Mouse (Mus musculus) frontal cortex, adult 2 months (tissue): ENCODE results near the gene Anxa9. TPM values are rescaled to one million over a fixed set of nuclear protein-coding genes. Genes with fewer than 3 reads are reported as not detected.
A peak's percentile ranks its signal among the peaks of the same experiment; 100 is the strongest.

Experiments
- DNase-seq, 2 experiments: peaks; one replicate each; pipeline ENCODE4 v3.0.0; 2022; ENCODE audit warnings: low spot score in 1 of 2; ENCODE audit errors: extremely low spot score in 1 of 2
- polyA plus RNA-seq: library from polyadenylated mRNA; depleted of rRNA; stranded (reverse); fragments of >200 nt; gene quantifications from 2 replicates; pipeline ENCODE4 v1.2.3, GENCODE M21; 2012; rRNA removed

Anxa9 gene
- polyA plus RNA-seq, 1 experiment = 2.6 TPM

- no peak for DNase-seq
Measured at GRCm38 (mm10) chr3:95256931-95257330, 50.0 kb downstream of the Anxa9 start.

- no peak for DNase-seq
Measured at GRCm38 (mm10) chr3:95250783-95251424, 56.1 kb downstream of the Anxa9 start, which contains the start of gene Bnipl. TSS of gene Bnipl (minus strand) at chr3:95251193.

- no peak for DNase-seq
Measured at GRCm38 (mm10) chr3:95250361-95250760, 56.6 kb downstream of the Anxa9 start.

- DNase-seq = no peak
Measured at GRCm38 (mm10) chr3:95247660-95248336, 59.2 kb downstream of the Anxa9 start.

GRCm38 (mm10) chr3:95246465-95247231 lies 60.3 kb downstream of the Anxa9 start:
- DNase-seq = peak; percentile 46 to 75

Other genes starting within 250 kb of the Anxa9 start
- gene Pip5k1a, start 200.2 kb downstream of the Anxa9 start, polyA plus RNA-seq = 41.6 and 42.0 TPM in 2 replicates
- gene Vps72, start 196.2 kb downstream of the Anxa9 start, polyA plus RNA-seq = 58.0 and 60.9 TPM in 2 replicates
- gene Tmod4, start 182.7 kb downstream of the Anxa9 start, polyA plus RNA-seq = 0.98 and 2.4 TPM in 2 replicates
- 118 and 124 TPM in 2 replicates for gene Scnm1, start 173.2 kb downstream of the Anxa9 start, polyA plus RNA-seq
- 20.2 and 21.2 TPM in 2 replicates for gene Lysmd1, start 173.1 kb downstream of the Anxa9 start, polyA plus RNA-seq
- 4.0 and 5.9 TPM in 2 replicates for gene Tnfaip8l2, start 164.8 kb downstream of the Anxa9 start, polyA plus RNA-seq
- 34.6 and 35.8 TPM in 2 replicates for gene Sema6c, start 146.7 kb downstream of the Anxa9 start, polyA plus RNA-seq
- gene Gabpb2, start 89.3 kb downstream of the Anxa9 start, polyA plus RNA-seq = 15.8 and 17.9 TPM in 2 replicates
- 62.5 and 63.5 TPM in 2 replicates for gene Cdc42se1, start 78.4 kb downstream of the Anxa9 start, polyA plus RNA-seq
- gene Mllt11, start 75.0 kb downstream of the Anxa9 start, polyA plus RNA-seq = 388 and 439 TPM in 2 replicates
- gene Gm128, start 65.6 kb downstream of the Anxa9 start, polyA plus RNA-seq = 0.29 and 0.30 TPM in 2 replicates
- 0.40 and 0.48 TPM in 2 replicates for gene Bnipl, start 56.0 kb downstream of the Anxa9 start, polyA plus RNA-seq
- 30.2 and 30.8 TPM in 2 replicates for gene Mindy1, start 25.8 kb downstream of the Anxa9 start, polyA plus RNA-seq
- 23.1 and 25.3 TPM in 2 replicates for gene Prune1, start 25.1 kb downstream of the Anxa9 start, polyA plus RNA-seq
- 93.9 and 99.4 TPM in 2 replicates for gene Cers2, start 7.6 kb upstream of the Anxa9 start, polyA plus RNA-seq
- 32.8 and 36.6 TPM in 2 replicates for gene Setdb1, start 50.0 kb upstream of the Anxa9 start, polyA plus RNA-seq
- not detected in 2 replicates for gene 4930558C23Rik, start 95.7 kb upstream of the Anxa9 start, polyA plus RNA-seq
- gene Arnt, start 127.2 kb upstream of the Anxa9 start, polyA plus RNA-seq = 44.7 and 48.2 TPM in 2 replicates
- 5.3 and 6.5 TPM in 2 replicates for gene Ctsk, start 192.1 kb upstream of the Anxa9 start, polyA plus RNA-seq
- gene Ctss, start 219.6 kb upstream of the Anxa9 start, polyA plus RNA-seq = 72.3 and 95.0 TPM in 2 replicates